Mouse (Mus musculus) stomach, postnatal 0 days (tissue): ENCODE results near the gene Mapk8ip1.

Experiments
- CTCF ChIP-seq: IDR thresholded peaks from 2 replicates; pipeline ENCODE4 v1.5.1; 2016; ENCODE audit warnings: antibody characterized with exemption, low read depth, mild to moderate bottlenecking, moderate library complexity
- EP300 ChIP-seq: optimal IDR thresholded peaks from 2 replicates; pipeline ENCODE3; 2016; ENCODE audit warnings: antibody characterized with exemption

DNA sequence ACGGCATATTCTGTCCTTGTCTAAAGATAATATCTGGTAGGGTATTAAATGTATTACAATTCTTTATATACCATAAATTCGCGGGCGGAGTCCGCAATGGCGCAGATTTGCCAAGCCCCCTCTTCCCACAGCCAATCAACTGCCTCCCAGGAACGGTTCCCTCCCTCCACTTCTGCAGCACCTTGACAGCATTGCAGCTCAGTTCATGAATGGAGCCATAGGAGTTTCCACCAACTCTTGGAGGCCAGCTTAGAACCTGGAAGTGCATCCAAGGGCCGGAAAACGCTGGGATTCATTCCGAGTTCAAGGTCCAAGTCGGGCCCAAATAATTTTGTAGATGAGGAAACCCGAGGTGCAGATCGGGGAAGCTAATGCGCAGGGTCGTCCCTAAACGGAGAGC, 26.5 kb downstream of the Mapk8ip1 start, which contains the start of the genes Pex16 and Large2:
- TF ChIP-seq CTCF (no peak), EP300 (no peak)
